Mouse (Mus musculus): ENCODE data around the gene Negr1.

DNA sequence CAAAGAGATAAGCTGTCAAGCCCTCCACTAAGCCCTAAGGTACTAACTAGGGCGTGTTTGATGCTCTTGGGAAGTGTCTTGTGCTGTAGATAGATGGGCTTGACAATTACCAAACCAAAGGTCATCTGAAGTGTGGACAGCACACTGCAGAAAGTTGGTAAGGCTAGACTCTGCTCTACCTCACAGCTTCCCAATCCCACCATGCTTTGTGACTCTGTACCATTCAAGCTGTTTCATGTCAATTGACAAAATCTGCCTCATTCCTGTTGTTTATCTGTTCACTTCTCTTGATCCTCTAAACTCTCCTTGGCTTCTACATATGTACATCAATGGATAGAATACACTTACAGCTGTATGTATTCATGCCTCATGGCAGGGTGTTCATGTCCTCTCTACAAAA is 224.8 kb downstream of the Negr1 start:
- TF ChIP-seq CTCF (IDR thresholded peaks at IDR 0.05; ENCODE audit: low read depth, low read length) = no peak
- TF ChIP-seq POLR2AphosphoS5 (IDR thresholded peaks at IDR 0.05; ENCODE audit: insufficient replicate concordance, low read depth, low read length) = no peak
- no peak for TF ChIP-seq GATA2 (IDR thresholded peaks at IDR 0.05; ENCODE audit: borderline replicate concordance, low read depth, low read length)
- TF ChIP-seq TAL1 (conservative IDR thresholded peaks at IDR 0.05; ENCODE audit: low read depth, low read length) = no peak
- TF ChIP-seq GATA1 (IDR thresholded peaks at IDR 0.05; ENCODE audit: borderline replicate concordance, low read length) = no peak
